Mouse (Mus musculus) right cerebral cortex, postnatal 36 days (tissue): ENCODE measurements at regions not wholly inside any gene's neighbourhood (a gene's known extent, or its start where the extent isn't known, plus 50 kb on each side); places are given as distances from the start of the nearest gene placed in this dataset.

Experiments
- DNase-seq, 2 experiments: peaks; one replicate each; pipeline ENCODE4 v3.0.0; 2022; ENCODE audit warnings: low spot score in 2 of 2, mixed read lengths in 1 of 2

DNA sequence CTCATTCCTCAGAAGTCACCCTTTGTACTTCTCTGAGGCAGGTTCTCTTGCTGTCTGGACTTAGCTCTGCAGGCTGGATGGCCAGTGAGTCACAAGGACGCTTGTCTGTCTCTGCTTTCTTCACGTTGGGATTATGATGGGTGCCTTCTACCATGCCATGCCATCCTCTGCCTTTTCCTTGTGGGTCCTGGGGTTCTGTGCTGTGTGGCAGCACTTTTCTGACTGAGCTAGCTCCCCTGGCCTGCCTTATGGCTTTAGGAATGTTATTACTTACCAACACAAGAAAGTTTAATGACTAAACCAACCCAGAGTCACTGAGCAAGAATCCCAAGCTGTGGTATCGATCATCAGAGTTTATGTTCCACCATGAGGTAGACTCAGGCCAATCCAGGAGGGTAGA is 280.7 kb downstream of the Gm49356 start:
- DNase-seq: no peak

DNA sequence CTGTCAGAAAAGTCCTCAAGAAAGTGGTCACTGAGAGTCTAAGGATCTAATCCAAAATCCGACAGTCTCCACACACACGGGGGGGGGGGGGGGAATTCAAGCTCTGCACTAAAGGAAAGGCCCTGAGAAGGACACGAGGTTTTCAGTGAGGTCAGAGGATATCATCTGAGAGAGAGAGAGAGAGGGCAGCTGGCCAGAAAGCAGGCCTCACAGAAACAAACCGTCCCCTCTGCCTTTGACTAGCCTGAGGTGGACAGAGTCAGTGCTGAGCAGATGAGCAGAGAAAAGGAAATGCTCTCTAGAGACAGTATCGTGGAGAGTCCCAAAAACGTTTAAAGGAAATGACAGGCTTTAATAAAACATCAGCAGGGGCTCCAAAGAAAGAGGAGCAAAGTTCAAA is 282.0 kb downstream of the Gm49356 start:
- DNase-seq: no peak

GRCm38 (mm10) chr15:59173452-59174245 is 284.6 kb downstream of the Gm49356 start:
- peak in 1 of 2 experiments; percentile 10 for DNase-seq

- DNase-seq: peak in 1 of 2 experiments; percentile 10
Observed at GRCm38 (mm10) chr15:59174246-59174751, 285.2 kb downstream of the Gm49356 start.

DNA sequence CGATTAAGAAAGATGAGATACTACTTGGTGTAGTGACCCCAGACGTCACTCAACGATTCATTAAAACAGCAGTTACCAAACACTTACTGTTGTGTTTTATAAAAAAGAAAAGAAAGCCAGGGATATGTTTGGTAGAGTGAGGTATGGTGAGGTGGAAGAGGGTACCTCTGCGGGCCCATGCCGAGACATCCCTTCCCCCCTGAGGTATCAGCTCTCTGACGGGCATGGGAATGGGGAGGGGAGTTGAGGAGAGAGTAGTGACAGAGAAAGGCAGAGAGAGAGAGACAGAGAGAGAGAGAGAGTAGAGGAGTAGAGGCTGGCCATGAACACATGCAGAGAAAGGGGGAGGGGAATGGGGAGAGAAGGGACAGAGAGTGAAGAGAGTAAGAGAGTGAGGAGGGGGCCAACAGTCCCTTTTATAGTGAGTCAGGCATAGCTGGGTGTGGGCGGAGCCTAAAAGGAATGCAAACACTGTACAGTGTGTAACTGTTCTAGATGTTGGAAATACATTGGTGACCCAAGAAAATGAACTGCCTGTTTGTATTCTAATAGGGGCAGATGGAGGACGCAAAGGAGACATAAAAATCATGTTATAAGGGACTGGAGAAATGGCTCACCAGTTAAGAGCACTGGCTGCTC is 285.9 kb downstream of the Gm49356 start:
- DNase-seq: no peak

DNA sequence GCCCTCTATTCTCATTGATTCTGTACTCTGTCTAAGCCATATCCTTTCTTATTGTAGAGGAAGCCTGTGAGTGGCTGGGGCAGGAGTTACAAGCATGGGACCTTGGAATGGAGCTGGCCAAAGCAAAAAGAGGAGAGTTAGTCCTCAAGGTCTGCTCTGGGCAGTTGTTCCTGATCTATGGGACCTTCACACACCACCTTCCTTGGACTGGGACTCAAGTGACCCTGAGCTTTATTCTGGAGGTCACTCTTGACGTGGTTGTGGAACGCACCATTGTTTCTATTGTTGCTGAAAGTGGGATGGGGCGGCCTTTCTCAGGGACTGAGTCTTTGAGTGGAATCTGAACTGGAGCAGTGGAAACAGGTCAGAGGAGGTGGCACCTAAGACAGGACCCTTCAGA is 291.0 kb downstream of the Gm49356 start:
- DNase-seq: no peak

GRCm38 (mm10) chr15:59184461-59184860 is 295.4 kb downstream of the Gm49356 start:
- DNase-seq: no peak

DNA sequence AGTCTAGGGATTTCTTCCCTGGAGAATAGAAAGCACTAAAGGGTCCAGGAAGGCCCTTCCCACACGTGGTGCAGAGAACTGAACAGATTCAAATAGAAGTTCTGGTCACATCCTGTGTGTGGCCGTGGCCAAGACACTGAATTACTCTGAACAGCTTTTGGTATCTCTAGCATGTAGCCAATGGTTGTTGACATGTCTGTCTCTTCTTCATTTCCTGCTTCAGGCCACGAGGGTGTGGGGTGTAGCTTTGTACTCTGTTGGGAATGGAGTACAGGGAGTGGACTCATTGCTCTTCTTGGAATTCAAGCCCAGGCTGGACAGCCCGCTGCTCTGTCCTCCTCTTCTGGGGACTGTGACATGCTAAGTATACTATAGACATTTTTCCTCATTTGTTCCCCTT is 298.5 kb downstream of the Gm49356 start:
- no peak for DNase-seq

DNA sequence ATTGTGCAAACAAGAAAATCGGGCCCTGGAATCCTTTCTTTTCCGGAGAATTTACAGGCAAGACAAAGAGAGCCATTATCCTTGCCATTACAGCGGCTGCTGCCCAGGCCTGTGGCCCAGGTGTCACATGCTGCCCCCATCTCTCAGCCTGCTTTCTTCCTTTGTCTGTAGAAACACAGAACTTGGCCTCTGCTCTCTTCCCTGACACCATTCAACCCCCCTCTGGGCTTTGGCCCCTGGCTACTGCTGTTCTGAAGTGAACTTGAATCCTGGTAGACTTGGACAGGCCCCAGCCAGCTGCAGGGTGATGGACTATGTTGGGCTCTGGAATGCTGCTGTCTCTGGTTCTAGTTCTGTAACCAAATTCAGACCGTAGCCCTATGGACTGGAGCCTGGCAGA is 299.3 kb downstream of the Gm49356 start:
- DNase-seq: peak in 1 of 2 experiments; percentile 16

- DNase-seq: no peak
Observed at GRCm38 (mm10) chr15:59190511-59190910, 301.4 kb downstream of the Gm49356 start.

GRCm38 (mm10) chr15:59194421-59194820 is 305.3 kb downstream of the Gm49356 start:
- peak; percentile 16 to 36 for DNase-seq

DNA sequence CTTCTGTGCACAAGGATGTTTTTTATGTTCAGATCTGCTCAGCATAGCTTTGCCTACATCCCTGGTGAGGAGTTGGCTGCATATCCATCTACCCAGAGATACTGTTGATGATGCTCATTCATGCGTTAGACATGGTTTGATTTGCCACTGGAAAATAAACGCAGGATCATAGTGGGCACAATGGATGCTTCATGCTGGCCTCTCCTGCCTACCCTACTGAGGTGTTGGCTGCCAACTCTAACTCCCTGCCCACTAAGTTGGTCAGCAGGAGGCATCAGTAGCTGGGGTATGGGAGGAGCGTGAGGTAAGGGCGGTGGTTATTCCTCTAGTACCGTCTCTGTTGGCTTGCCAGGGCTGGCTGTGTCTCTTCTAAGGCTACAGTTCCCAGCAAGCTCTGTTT is 307.3 kb downstream of the Gm49356 start:
- DNase-seq: no peak

DNA sequence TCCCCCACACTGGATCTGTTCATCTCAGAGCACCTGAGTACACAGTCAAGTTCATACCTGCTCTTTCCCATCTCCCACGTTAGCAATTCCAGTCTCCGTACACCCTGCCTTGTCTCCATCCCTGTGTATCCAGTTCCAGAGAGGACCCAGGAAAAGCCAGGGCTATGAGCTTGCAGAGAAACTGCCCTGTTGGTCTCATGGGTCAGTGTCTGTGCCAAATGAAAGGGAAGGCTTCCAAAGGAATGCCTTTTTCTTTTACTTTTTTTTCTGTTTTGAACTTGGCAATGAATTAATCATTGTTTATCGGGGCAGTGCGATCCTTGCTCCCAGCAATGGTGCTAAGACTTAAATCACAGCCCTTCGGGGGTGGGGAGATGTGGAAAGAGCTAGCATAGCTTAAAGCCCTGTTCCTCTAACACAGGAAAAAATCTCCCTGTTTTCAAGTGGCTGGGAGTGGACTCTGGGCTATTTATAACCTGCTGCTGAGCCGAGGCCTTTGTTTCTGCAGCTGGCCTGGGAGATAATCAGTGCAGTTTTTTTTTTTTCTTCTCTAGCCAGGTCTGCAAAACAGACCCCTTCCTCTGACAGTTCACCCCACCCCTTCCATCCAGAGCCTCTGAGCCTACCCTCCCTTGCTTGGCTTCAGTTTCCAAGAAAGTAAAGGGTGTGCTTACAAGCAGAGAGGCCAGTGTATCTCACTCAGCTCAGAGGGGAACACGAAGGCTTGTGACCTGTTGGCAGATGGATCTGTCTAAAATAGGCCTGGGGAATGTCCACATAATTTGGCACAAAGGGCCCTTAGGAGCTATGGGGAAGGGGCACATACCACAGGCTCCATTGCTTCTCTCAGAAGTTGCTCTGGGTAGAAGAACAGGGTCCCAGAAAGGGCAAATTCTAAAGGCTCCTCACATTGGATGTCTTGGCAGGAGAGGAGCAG is 308.6 kb downstream of the Gm49356 start:
- no peak for DNase-seq

GRCm38 (mm10) chr15:59201386-59201785 is 312.3 kb downstream of the Gm49356 start:
- no peak for DNase-seq

DNA sequence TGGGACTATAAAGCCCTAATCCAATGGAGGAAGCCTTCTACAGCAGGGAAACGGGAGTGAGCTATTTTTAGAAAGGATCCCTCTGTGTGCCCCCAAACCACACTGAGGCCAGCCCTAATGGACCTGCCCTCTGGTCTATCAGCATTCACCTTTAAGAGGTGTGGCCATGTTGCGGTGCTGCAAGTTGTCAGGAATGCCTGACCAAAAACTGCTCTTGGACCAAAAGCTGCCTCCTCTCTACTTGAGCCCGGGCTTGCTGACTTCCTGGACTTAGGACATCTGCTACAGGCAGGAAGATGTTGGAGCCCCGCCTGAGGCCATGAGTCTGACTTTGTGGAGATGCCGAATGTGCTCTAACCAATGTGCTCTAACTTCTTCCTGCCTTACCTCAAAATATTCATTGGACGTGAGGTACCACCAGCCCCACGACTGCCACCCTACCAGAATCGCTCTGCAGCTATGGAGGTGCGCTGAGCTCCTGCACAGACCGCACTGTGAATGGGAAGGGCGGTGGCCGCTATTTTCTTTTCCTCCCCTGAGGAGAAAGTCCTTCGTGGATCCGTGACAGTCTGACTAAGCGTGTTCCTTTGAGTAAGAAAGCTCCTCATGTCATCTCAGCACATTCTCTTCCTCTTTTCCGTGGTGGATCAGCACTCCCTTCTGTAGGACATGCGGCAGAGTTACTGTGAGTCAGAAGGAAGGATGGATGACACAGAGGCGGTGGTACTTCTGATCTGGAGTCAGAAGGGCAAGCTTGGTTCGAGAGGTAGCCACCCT is 313.0 kb downstream of the Gm49356 start:
- DNase-seq: no peak

DNA sequence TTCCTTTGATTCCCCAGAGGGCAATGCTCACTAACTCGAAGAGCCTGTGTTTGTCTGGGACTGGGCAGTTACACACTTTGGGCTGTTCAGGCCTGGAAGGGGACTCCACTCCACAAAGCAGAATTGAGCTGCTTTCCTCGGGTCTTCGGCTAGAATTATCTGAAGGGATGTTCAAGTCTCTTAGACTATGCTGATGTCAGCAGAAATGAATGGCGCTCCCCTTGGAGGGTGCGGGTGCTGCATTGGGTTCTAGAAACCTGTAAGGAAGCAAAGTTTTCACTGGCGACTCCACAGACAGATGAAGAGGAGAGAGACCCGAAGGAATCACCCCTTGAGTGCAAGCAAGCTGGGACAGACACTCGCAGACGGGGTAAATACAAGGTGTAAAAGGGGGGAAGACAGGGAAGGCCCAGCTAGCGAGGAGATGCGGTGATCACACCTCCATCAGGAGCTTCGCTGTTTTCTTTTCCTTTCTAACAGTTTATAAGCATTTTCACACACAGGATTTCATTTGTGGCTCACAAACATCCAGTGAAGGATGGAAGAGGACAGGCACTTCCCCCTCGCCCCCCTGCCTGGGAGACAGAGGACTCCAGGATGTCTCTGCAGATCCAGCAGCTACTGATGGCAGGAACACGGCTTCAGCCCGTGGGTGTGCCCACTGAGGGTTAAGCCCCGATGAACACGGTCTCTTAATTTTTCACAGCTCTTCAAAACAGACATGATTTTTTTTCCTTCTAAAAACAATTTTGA is 314.2 kb downstream of the Gm49356 start:
- DNase-seq: no peak

GRCm38 (mm10) chr15:59203850-59204625 is 314.9 kb downstream of the Gm49356 start:
- no peak for DNase-seq

GRCm38 (mm10) chr15:59205091-59205490 is 316.0 kb downstream of the Gm49356 start:
- DNase-seq: no peak

DNA sequence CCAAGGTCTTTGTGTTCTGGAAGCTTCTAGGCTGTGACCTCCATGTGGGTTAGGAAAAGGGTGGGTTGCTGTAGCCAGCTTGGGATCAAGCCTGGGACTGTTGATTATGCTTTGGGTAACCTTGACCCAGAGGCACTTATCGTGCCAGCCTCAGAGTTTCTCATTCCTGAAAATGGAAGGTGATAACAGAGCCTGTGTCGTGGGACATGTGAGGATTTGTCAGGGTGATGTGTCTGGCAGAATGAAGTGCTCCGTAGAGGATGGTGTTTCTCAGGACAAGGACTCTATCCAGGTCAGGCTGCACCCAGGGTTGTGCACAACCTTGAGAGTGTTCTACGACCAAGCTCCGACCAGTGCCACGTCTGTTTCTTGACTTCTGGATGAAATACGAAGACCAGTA is 316.4 kb downstream of the Gm49356 start:
- DNase-seq: no peak

DNA sequence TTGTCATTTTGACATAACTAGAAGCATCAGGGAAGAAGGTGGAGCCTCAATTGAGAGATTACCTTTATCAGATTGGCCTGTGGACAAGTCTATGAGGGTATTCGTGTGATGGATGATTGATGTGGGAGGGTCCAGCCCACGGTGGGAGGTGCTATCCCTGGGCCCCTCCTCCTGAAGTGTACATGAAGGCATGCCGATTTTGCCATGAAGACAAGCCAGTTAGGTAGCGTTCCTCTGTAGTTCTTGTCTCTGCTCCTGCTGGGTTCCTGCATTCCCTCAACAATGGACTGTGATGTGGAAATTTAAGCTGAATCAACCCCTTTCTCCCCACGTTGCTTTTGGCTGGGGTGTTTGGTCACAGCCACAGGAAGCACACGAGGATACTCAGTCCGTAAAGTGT is 317.5 kb downstream of the Gm49356 start:
- no peak for DNase-seq
